Mouse (Mus musculus): ENCODE data around the gene Dpp6.

GRCm38 (mm10) chr5:27518716-27519115, 701.7 kb downstream of the Dpp6 start:
- TF ChIP-seq KAT2A (conservative IDR thresholded peaks at IDR 0.05; ENCODE audit: low read depth, low read length) (no peak), MYB (IDR thresholded peaks at IDR 0.05; ENCODE audit: low read depth, low read length) (no peak), CTCF (IDR thresholded peaks at IDR 0.05 in 2 of 3, conservative IDR thresholded peaks at IDR 0.05 in 1 of 3; ENCODE audit: control insufficient read depth in 1 of 3, insufficient read depth in 1 of 3, low read depth in 2 of 3, low read length in 3 of 3, poor library complexity in 1 of 3, severe bottlenecking in 1 of 3) (no peak), RAD21 (IDR thresholded peaks at IDR 0.05; ENCODE audit: low read depth, low read length) (no peak), ZMIZ1 (IDR thresholded peaks at IDR 0.05; ENCODE audit: low read depth, low read length) (no peak), ETS1 (IDR thresholded peaks at IDR 0.05; ENCODE audit: low read depth, low read length) (no peak), MEF2A (IDR thresholded peaks at IDR 0.05; ENCODE audit: extremely low read depth, insufficient replicate concordance, low read depth, low read length, poor library complexity, severe bottlenecking) (no peak), USF2 (IDR thresholded peaks at IDR 0.05; ENCODE audit: borderline replicate concordance in 1 of 2, insufficient read depth in 1 of 2, low read depth in 1 of 2, low read length in 2 of 2) (no peak), ZNF384 (IDR thresholded peaks at IDR 0.05; ENCODE audit: low read depth, low read length) (no peak), EP300 (IDR thresholded peaks at IDR 0.05; ENCODE audit: low read depth in 1 of 2, low read length in 2 of 2) (no peak), POLR2A (IDR thresholded peaks at IDR 0.05; ENCODE audit: control insufficient read depth in 1 of 2, insufficient read depth in 1 of 2, low read depth in 1 of 2, low read length in 2 of 2, poor library complexity in 1 of 2) (no peak)

All from MEL (cell line).